Mouse (Mus musculus): ENCODE measurements at regions not wholly inside any gene's neighbourhood (a gene's known extent, or its start where the extent isn't known, plus 50 kb on each side); places are given as distances from the start of the nearest gene placed in this dataset.

DNA sequence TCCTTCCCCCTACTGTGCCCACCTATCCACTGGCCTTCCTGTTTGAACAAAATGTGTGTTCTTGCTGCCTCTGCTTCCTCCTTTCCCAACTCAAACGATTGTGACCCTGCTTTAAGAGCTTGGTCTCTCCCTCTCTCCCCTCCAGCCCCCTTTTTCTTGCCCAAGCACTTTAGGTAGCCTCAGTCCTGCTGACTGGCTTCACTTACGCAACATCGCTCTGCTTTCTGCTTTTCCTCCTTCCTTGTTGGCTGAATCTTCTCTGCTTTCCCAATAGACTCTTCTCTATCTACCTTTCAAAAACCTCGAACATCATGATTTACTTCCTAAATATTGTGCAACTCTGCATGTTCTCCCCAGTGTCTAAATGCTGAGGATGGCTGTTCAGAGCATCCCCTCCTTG, 2538.4 kb upstream of the Gm7489 start:
- ATAC-seq (ENCODE audit: insufficient number of reproducible peaks, low FRiP score, low TSS enrichment): no peak

DNA sequence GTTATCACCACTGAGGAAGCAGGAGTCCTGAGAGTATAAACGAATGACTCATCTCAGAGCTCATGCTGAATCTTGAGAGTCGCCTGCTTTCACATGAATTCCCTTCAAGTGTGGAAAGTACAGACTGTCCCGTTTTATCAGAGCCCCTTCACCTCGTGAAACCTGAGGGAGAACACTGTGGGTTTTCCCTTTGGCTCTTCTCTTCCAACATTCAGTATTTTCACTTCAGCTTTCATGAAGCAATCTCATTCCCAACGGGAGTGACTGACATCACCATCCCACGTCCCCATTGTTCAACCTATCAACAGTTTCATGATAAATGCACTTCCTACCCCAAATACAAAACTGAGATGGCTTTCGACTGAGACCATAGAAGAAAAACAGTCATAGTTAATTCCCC, 2521.3 kb upstream of the Gm7489 start:
- ATAC-seq (ENCODE audit: insufficient number of reproducible peaks, low FRiP score, low TSS enrichment): no peak

GRCm38 (mm10) chr15:51371162-51371561, 2513.5 kb upstream of the Gm7489 start:
- ATAC-seq (ENCODE audit: insufficient number of reproducible peaks, low FRiP score, low TSS enrichment): no peak

DNA sequence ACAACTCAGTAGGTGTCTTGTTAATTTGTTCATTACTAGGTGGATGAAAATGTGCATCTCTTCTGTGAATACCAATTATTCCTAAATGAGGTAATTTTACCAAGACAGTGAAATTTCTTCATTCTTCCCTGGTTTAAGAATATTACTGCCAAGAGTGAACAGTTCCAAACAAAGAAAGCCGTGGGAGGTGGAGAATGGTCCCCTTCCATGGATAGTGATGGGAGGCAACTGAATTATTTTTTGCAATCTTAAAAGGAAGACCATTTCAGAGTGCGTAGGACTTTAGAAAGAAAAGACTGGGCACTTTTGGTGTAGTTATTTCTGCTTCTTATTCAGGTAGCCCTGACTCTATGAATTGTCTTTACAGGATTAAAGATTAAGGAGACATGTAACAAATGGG, 2494.3 kb upstream of the Gm7489 start:
- no peak for ATAC-seq (ENCODE audit: insufficient number of reproducible peaks, low FRiP score, low TSS enrichment)

DNA sequence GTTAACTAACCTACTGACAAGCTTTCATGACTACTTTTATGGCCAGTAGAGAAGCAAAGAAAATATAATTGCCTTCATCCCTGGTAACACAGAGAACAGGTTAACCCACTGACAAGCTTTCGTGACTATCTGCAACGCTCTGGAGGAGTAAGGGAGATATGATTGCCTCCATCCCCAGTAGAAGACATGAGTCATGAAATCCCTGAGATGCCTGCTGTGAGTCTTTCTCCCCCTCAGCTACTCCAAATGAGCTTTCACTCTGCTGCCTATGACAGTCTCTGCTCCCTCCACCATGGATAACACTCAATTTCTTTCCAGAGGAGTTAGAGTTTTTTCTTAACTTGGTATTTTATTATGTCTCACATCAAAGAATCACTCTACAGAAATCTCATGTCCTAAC, 2493.4 kb upstream of the Gm7489 start:
- no peak for ATAC-seq (ENCODE audit: insufficient number of reproducible peaks, low FRiP score, low TSS enrichment)

DNA sequence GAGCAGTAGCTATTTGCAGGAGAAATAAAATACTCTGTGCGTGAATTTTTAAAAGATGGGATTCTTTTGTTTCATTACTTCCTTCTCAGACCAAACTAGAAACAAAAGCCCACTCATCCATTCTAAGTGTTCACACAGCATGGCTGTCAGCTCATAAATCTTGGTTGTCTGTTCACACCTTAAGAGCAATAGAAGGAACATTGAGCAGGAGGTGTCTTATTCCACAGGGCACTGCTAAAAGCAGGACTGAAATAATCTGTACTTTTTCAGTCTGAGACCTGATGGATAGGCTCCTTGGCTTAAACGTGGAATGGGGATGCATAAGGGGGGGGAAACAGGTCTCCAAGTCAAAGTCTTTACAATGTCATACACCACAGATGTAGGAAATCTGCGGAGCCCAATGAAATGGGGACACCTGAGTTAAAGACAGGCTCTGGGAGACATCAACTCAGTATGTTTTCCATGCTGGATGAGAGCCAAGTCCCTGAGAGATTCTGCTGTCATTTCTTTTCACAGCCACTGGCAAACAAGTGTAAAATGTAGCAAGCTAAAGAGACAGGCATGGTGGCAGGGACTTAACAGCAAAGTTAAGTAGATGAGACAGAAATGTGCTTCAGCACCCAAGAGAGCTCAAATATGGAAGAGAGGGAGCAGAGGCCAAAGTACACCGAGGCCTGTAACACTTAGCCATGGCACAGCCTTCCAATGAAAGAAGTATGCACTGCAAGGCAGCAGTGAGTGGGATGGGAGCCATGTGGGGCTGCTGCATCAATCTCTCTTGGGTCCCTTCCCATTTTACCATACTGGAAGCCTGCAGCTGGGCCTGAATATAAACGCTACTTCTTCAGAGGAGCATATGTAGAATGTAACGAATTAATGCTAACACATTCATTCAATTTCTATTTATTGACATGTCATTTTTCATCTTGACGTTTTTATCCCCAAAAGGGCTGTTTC, 2492.0 kb upstream of the Gm7489 start:
- ATAC-seq (ENCODE audit: insufficient number of reproducible peaks, low FRiP score, low TSS enrichment): no peak

GRCm38 (mm10) chr15:51395961-51396360, 2488.7 kb upstream of the Gm7489 start:
- no peak for ATAC-seq (ENCODE audit: insufficient number of reproducible peaks, low FRiP score, low TSS enrichment)

- no peak for ATAC-seq (ENCODE audit: insufficient number of reproducible peaks, low FRiP score, low TSS enrichment)
Observed at GRCm38 (mm10) chr15:51403581-51403980, 2481.1 kb upstream of the Gm7489 start.

GRCm38 (mm10) chr15:51409791-51410308, 2474.9 kb upstream of the Gm7489 start:
- ATAC-seq (ENCODE audit: insufficient number of reproducible peaks, low FRiP score, low TSS enrichment): no peak

DNA sequence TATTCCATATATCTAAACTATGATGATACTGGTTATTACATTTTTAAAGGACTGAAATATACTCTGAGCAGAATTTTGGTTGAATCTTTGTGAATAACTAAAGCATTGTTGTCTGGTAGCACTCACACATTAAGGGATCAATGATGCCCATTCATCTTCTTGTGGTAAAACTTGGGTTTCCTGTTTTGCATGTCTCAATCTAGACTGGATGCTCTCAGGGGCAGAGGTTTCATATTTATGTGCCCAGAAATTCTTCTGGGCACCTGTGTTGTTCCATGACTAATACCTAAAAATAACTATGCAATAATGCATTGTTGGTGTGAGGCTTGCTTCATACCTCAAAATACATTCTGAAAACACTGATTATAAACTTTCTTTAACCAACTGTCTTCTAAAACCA, 2472.7 kb upstream of the Gm7489 start:
- no peak for ATAC-seq (ENCODE audit: insufficient number of reproducible peaks, low FRiP score, low TSS enrichment)

DNA sequence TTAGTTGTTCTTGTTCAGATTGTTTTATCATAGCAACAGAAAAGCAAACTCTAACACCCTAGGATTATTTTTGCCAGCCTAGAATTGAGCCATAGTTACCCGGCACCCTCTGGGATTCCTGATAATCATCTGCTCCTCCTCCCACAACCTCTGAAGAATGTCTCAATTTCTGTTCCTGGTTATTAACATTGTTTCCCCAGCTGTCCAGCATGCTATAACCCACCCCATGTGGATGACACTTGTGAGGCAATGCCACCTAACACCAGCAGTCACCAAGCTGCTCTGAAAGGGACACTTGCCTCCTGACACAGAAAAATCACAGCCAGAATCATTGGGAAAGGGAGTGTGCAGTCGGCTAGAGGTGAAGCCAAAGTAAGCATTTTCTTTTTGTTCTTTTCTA, 2442.1 kb upstream of the Gm7489 start:
- ATAC-seq (ENCODE audit: insufficient number of reproducible peaks, low FRiP score, low TSS enrichment): no peak

GRCm38 (mm10) chr15:51469895-51470294, 2414.8 kb upstream of the Gm7489 start:
- ATAC-seq (ENCODE audit: insufficient number of reproducible peaks, low FRiP score, low TSS enrichment): no peak

DNA sequence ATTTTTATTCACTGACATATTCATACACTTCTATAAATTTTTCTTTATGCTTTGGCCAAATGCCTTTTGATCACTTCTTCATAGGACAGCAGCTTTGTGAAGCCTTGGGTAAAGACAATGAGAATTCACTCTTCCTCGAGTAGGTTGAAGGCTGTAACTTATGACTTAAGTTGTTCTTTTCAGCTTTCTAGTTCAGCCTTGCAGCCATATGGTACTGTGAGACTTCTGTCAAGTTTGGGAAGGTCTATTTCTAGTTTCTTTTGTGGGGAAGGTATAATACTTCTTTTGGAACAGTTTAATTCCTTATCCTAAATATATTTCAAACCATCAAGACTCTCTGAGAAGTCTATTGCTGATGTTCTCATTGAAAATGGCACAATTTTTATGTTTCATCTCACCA, 2413.6 kb upstream of the Gm7489 start:
- no peak for ATAC-seq (ENCODE audit: insufficient number of reproducible peaks, low FRiP score, low TSS enrichment)

DNA sequence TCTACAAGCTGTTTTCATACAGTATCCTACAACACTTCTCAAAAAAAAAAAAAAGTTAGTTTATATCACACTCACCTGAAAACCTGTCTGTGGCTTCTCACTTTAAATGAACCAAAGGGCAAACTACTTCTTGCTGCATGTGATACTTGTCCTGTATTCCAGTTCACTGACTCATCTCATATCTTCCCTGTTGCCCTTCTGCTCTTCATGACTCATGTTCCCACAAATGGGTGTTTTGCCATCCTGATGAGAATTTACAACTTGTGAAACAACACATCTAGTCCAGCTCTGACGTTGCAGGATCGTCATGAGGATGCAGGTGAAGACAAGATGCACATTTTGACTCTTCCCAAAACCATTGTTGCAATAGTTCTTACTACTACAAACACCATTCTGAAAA, 2412.7 kb upstream of the Gm7489 start:
- ATAC-seq (ENCODE audit: insufficient number of reproducible peaks, low FRiP score, low TSS enrichment): no peak

DNA sequence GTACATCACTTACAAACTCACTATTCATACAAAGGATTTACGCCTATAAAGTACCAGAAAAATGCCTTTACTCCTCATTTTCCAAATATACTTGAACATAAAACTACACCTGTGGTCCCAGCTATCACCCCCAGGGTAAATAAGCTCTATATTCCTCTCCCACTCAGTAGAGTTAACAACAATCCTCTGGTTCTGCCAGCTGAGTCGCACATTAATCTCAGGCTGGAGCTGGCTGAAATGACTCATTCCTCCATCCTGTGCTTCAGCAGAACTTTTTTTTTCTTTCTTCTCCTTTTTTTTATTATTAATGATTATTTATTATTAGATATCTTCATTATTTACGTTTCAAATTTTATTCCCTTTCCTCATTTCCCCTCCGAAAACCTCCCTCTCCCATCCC, 2402.8 kb upstream of the Gm7489 start:
- ATAC-seq (ENCODE audit: insufficient number of reproducible peaks, low FRiP score, low TSS enrichment): no peak

- no peak for ATAC-seq (ENCODE audit: insufficient number of reproducible peaks, low FRiP score, low TSS enrichment)
Observed at GRCm38 (mm10) chr15:51484207-51484606, 2400.5 kb upstream of the Gm7489 start.

DNA sequence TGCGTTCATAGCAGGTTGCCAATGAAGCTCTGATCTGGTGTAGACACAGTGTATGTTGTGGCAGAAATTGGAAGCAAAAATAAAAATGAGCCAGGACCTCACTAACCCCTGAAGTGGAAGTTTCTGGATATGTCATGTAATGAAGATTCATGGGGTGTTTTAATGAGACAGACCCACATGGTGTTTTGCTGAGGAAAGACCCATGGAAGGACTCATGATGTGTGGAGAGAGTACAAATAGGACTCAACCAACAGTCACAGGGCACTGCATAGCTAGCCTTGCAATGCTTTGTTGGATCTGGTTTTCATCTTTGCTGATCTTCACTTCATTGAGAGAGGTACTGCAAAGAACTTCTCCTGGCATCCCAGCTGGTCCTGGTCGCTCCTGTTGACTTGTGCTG, 2399.2 kb upstream of the Gm7489 start:
- no peak for ATAC-seq (ENCODE audit: insufficient number of reproducible peaks, low FRiP score, low TSS enrichment)

GRCm38 (mm10) chr15:51502058-51502741, 2382.5 kb upstream of the Gm7489 start:
- ATAC-seq (ENCODE audit: insufficient number of reproducible peaks, low FRiP score, low TSS enrichment): no peak

DNA sequence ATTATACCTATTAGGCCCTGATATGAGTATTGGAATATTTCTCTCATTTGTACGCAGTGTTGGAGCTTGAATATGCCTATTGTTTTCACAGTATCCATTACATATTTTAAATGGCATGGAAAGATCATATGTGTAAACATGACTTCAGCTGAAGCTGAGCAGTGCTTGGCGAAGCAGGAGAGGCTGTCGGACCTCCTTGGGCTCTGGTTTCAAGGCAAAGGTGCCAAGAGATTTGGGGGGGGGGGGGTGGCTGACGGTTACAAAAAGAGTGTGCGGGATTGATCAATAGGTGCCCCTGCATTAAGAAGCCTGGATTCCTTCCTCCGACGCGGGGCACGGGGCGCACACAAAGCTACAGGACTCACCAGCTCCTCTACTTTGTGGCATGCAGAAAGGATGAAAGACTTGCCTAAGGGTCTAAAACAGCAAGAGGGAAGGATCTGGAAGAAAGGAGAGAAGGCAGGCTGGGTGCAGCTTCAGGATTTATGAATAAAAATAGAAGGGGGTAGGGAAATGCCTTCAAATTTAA, 2381.9 kb upstream of the Gm7489 start:
- no peak for ATAC-seq (ENCODE audit: insufficient number of reproducible peaks, low FRiP score, low TSS enrichment)

DNA sequence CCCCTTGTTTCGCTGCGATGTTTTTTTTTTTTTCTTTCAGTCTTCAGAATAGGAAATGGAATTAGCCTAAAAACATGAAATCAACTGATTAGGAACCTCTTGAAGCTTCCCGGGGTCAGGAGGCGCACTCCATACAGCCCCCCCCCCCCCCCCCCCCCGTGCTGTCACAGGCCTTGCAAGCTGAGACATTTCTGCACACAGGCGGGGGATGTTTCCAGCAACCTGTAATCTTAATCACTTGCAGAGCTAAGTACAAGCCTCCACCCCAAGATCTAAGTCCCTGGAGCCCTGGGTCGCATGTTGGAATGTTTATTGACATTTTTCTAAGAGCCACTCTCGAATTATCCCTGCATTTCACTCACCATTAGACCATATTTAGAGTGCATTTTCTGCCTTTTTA, 2381.4 kb upstream of the Gm7489 start:
- ATAC-seq (ENCODE audit: insufficient number of reproducible peaks, low FRiP score, low TSS enrichment): no peak

- no peak for ATAC-seq (ENCODE audit: insufficient number of reproducible peaks, low FRiP score, low TSS enrichment)
Observed at GRCm38 (mm10) chr15:51504016-51504760, 2380.5 kb upstream of the Gm7489 start.

All from cerebellum, adult (tissue).